ENCODE assay signal across 19 mouse cellular contexts in the genomic region with DNA sequence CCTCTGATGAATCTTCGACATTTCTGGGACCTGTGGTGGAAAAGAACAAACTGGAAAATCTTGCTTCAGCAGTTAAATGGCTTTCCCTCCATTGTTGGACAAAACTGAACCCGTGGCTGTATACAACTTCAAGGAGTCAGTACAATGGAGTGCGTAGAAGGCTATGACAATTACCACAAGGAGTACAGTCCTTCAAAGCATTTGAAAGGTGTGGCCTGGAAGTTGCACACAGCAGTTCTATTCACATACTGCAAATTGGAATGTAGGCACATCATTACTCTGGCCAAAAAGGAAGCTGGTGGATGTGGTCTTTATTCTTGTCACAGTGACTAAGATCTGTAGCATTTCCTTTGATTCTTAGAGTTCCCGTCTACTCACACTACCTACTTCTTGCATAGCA.
A peak's percentile ranks its signal among the peaks of the same experiment; 100 is the strongest.
DNase-seq lines count a peak whose midpoint lies in the region; ATAC-seq and TF ChIP-seq lines count a peak whose summit lies in the region.
"Had no signal": no experiment of that assay in that cellular context is flagged by ENCODE, and none has a peak within 500 bp of the region (broad histone marks: within the 10 kb centered on the region; RNA-seq: fewer than 3 reads in every experiment).

No protein-coding gene starts in this region.

- no peak for ATAC-seq in heart, embryonic 12.5 days (ENCODE audit: insufficient number of reproducible peaks, low FRiP score)
- no peak for ATAC-seq in kidney, postnatal 0 days (replicated peaks; ENCODE audit: low FRiP score, low read depth)
- ATAC-seq in heart, embryonic 16.5 days (replicated peaks; ENCODE audit: extremely low read depth, insufficient read depth, low FRiP score) = peak; percentile 32; the same call in 1 of the 2 replicates
- ATAC-seq in monocyte, adult 5-6 weeks (replicated peaks; ENCODE audit: insufficient number of reproducible peaks, low FRiP score, low TSS enrichment, poor library complexity, severe bottlenecking) = no peak
- ATAC-seq: activated CD4-positive, CD25-positive, alpha-beta regulatory T cell, adult 4 months; liver, postnatal 0 days had no signal

- 66% methylated on average over 4 of the region's 4 CpGs for WGBS in heart, embryonic 12.5 days
- WGBS in kidney, postnatal 0 days = 77% methylated on average over 4 of the region's 4 CpGs
- WGBS in heart, embryonic 16.5 days = 61% methylated on average over 4 of the region's 4 CpGs

- H3K36me3 ChIP-seq in heart, embryonic 12.5 days = no peaks in the 10 kb centered on the region
- H3K36me3 ChIP-seq in kidney, postnatal 0 days (ENCODE audit: insufficient read depth, low read length) = no peaks in the 10 kb centered on the region
- H3K36me3 ChIP-seq in heart, embryonic 16.5 days (ENCODE audit: control insufficient read depth, insufficient read depth) = no peaks in the 10 kb centered on the region
- H3K36me3 ChIP-seq: embryonic facial prominence, embryonic 13.5 days; forebrain, embryonic 10.5 days; stomach, embryonic 15.5 days had no signal

- TF ChIP-seq CTCF in kidney, postnatal 0 days (IDR thresholded peaks at IDR 0.05; ENCODE audit: low read depth) = no peak

- no peaks in the 10 kb centered on the region for H3K9me3 ChIP-seq in heart, embryonic 12.5 days (replicated peaks)
- no peaks in the 10 kb centered on the region for H3K9me3 ChIP-seq in kidney, postnatal 0 days (replicated peaks; ENCODE audit: low read length)
- no peaks in the 10 kb centered on the region for H3K9me3 ChIP-seq in heart, embryonic 16.5 days (replicated peaks; ENCODE audit: control insufficient read depth, low read length)
- H3K9me3 ChIP-seq: embryonic facial prominence, embryonic 13.5 days; forebrain, embryonic 10.5 days; stomach, embryonic 15.5 days had no signal

- no peak overlapping the region for H3K9ac ChIP-seq in heart, embryonic 12.5 days
- no peak overlapping the region for H3K9ac ChIP-seq in kidney, postnatal 0 days (ENCODE audit: low read depth, low read length)
- H3K9ac ChIP-seq in heart, embryonic 16.5 days (ENCODE audit: low read length) = no peak overlapping the region
- H3K9ac ChIP-seq: embryonic facial prominence, embryonic 13.5 days; liver, postnatal 0 days; stomach, embryonic 15.5 days had no signal

- no peaks in the 10 kb centered on the region for H3K4me1 ChIP-seq in heart, embryonic 12.5 days (replicated peaks)
- no peaks in the 10 kb centered on the region for H3K4me1 ChIP-seq in kidney, postnatal 0 days (replicated peaks; ENCODE audit: insufficient read depth, low read length)
- H3K4me1 ChIP-seq in heart, embryonic 16.5 days (ENCODE audit: control insufficient read depth, insufficient read depth, low read length) = no peaks in the 10 kb centered on the region
- H3K4me1 ChIP-seq: embryonic facial prominence, embryonic 13.5 days; stomach, embryonic 15.5 days had no signal

- DNase-seq in heart, adult 11 months = peak; percentile 88
- DNase-seq in kidney, postnatal 0 days (ENCODE audit: low spot score) = peak; percentile 28
- no peak for DNase-seq in kidney, adult 8-10 months
- DNase-seq in Muller cell, postnatal 12 days (ENCODE audit: inconsistent ontology term) = peak; percentile 51
- DNase-seq in urinary bladder, postnatal 25 days (ENCODE audit: low spot score) = no peak
- DNase-seq: adrenal gland, postnatal 14 days; cerebellum, adult 8-10 months; gastrocnemius, postnatal 14 days; layer of hippocampus, adult 9-11 months; liver; liver, postnatal 0 days; right cerebral cortex, postnatal 14 days had no signal

- H3K27ac ChIP-seq in heart, embryonic 12.5 days (ENCODE audit: poor library complexity, severe bottlenecking) = no peak overlapping the region
- H3K27ac ChIP-seq in kidney, postnatal 0 days = no peak overlapping the region
- peak overlapping the region; percentile 26; the same call in 1 of the 2 replicates for H3K27ac ChIP-seq in heart, embryonic 16.5 days (ENCODE audit: low read length)
- H3K27ac ChIP-seq: embryonic facial prominence, embryonic 13.5 days; forebrain, embryonic 10.5 days; stomach, embryonic 15.5 days had no signal

- no peak overlapping the region for H3K4me3 ChIP-seq in heart, embryonic 12.5 days
- H3K4me3 ChIP-seq in kidney, postnatal 0 days (replicated peaks; ENCODE audit: low read depth, low read length) = no peak overlapping the region
- H3K4me3 ChIP-seq in heart, embryonic 16.5 days (ENCODE audit: low read length) = no peak overlapping the region
- H3K4me3 ChIP-seq: embryonic facial prominence, embryonic 13.5 days; forebrain, embryonic 10.5 days; stomach, embryonic 15.5 days had no signal

- no peak overlapping the region for H3K4me2 ChIP-seq in heart, embryonic 12.5 days
- H3K4me2 ChIP-seq in kidney, postnatal 0 days (ENCODE audit: low read length) = no peak overlapping the region
- no peak overlapping the region for H3K4me2 ChIP-seq in heart, embryonic 16.5 days (ENCODE audit: low read depth, low read length)
- H3K4me2 ChIP-seq: embryonic facial prominence, embryonic 13.5 days; stomach, embryonic 15.5 days had no signal

- no peaks in the 10 kb centered on the region for H3K27me3 ChIP-seq in heart, embryonic 12.5 days (replicated peaks)
- no peaks in the 10 kb centered on the region for H3K27me3 ChIP-seq in kidney, postnatal 0 days (ENCODE audit: insufficient read depth, low read length)
- no peaks in the 10 kb centered on the region for H3K27me3 ChIP-seq in heart, embryonic 16.5 days (ENCODE audit: control insufficient read depth, insufficient read depth, low read length)
- H3K27me3 ChIP-seq: embryonic facial prominence, embryonic 13.5 days; stomach, embryonic 15.5 days had no signal

Comparison
In these comparisons a context has a peak if more than half of its experiments do, and no peak if none do; other contexts are left out.
1. DNase-seq: peak in heart, adult 11 months (single experiment), kidney, postnatal 0 days (single experiment) and Muller cell, postnatal 12 days (single experiment); none in kidney, adult 8-10 months (0 of 2) and urinary bladder, postnatal 25 days (single experiment).